In the genomic region with DNA sequence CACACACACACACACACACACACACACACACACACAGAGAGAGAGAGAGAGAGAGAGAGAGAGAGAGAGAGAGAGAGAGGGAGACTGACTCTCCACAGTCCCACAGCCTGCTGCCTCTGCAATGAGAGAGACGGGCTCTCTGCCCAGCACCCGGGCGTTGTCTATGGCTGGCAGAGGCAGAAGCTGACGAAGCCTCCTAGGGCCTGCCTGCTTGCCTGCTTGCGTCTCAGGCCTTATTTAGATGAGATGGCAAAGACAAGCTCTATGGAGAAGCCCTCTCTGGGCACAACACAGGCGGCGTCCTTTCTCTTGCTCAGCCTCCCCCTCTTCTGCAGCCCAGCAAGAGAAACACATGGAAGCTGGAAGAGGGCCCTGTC, we compare ENCODE assay signal across 8 mouse cellular contexts. TPM values are rescaled to one million over a fixed set of nuclear protein-coding genes. Genes with fewer than 3 reads are reported as not detected.
DNase-seq lines count a peak whose midpoint lies in the region; ATAC-seq lines count a peak whose summit lies in the region.

No protein-coding gene starts in this region.

- H3K4me2 ChIP-seq in limb, embryonic 12.5 days = 0 out of 2 replicates have a peak overlapping the region, but pooled peaks have one; percentile 4
- peak overlapping the region; percentile 11; the same call in 1 of the 2 replicates for H3K4me2 ChIP-seq in intestine, embryonic 16.5 days (ENCODE audit: low read depth, low read length)
- peak overlapping the region; percentile 92 for H3K4me2 ChIP-seq in neural tube, embryonic 15.5 days
- H3K4me2 ChIP-seq in forebrain, embryonic 11.5 days (ENCODE audit: low read depth, low read length, severe bottlenecking) = no peak overlapping the region

- no peak for ATAC-seq in limb, embryonic 12.5 days (ENCODE audit: insufficient number of reproducible peaks, insufficient read depth, low FRiP score, low TSS enrichment, low read depth)
- peak; percentile 58 for ATAC-seq in frontal cortex, adult (ENCODE audit: low TSS enrichment)
- ATAC-seq in intestine, embryonic 16.5 days = no peak
- no peak for ATAC-seq in neural tube, embryonic 15.5 days (ENCODE audit: low FRiP score)
- ATAC-seq in megakaryocyte progenitor cell, adult 5-6 weeks (replicated peaks; ENCODE audit: poor library complexity) = no peak
- no peak for ATAC-seq in forebrain, embryonic 11.5 days (replicated peaks; ENCODE audit: low FRiP score)

- no peak overlapping the region for H3K27ac ChIP-seq in limb, embryonic 12.5 days
- H3K27ac ChIP-seq in limb, embryonic 10.5 days = no peak overlapping the region
- peak overlapping the region; percentile 54; the same call in 1 of the 2 replicates for H3K27ac ChIP-seq in intestine, embryonic 16.5 days (ENCODE audit: low read length)
- no peak overlapping the region for H3K27ac ChIP-seq in neural tube, embryonic 15.5 days (replicated peaks)
- no peak overlapping the region for H3K27ac ChIP-seq in forebrain, embryonic 11.5 days (ENCODE audit: low read depth, low read length)

- WGBS in limb, embryonic 12.5 days = 33% methylated on average over 7 of the region's 7 CpGs
- 38% methylated on average over 7 of the region's 7 CpGs for WGBS in limb, embryonic 10.5 days
- WGBS in intestine, embryonic 16.5 days = 34% methylated on average over 7 of the region's 7 CpGs
- 18% methylated on average over 7 of the region's 7 CpGs for WGBS in neural tube, embryonic 15.5 days
- WGBS in forebrain, embryonic 11.5 days = 32% methylated on average over 7 of the region's 7 CpGs

- no peaks in the 10 kb centered on the region for H3K9me3 ChIP-seq in limb, embryonic 12.5 days
- H3K9me3 ChIP-seq in limb, embryonic 10.5 days (replicated peaks) = no peaks in the 10 kb centered on the region
- H3K9me3 ChIP-seq in intestine, embryonic 16.5 days (ENCODE audit: control insufficient read depth, low read length) = no peaks in the 10 kb centered on the region
- no peaks in the 10 kb centered on the region for H3K9me3 ChIP-seq in neural tube, embryonic 15.5 days (replicated peaks)
- H3K9me3 ChIP-seq in forebrain, embryonic 11.5 days (ENCODE audit: control insufficient read depth, low read length) = no peaks in the 10 kb centered on the region

- peaks cover 42% of the 10 kb centered on the region for H3K4me1 ChIP-seq in limb, embryonic 12.5 days (replicated peaks)
- peaks cover 53% of the 10 kb centered on the region for H3K4me1 ChIP-seq in limb, embryonic 10.5 days
- peaks cover 39% of the 10 kb centered on the region for H3K4me1 ChIP-seq in intestine, embryonic 16.5 days (ENCODE audit: control insufficient read depth, insufficient read depth, low read length)
- peaks cover 46% of the 10 kb centered on the region for H3K4me1 ChIP-seq in neural tube, embryonic 15.5 days
- peaks cover 24% of the 10 kb centered on the region for H3K4me1 ChIP-seq in forebrain, embryonic 11.5 days (replicated peaks; ENCODE audit: control insufficient read depth, insufficient read depth, low read length)

- no peak overlapping the region for H3K9ac ChIP-seq in limb, embryonic 12.5 days (replicated peaks)
- peak overlapping the region; percentile 30; the same call in 1 of the 2 replicates for H3K9ac ChIP-seq in intestine, embryonic 16.5 days (ENCODE audit: low read depth, low read length)
- H3K9ac ChIP-seq in neural tube, embryonic 15.5 days (replicated peaks) = no peak overlapping the region
- no peak overlapping the region for H3K9ac ChIP-seq in forebrain, embryonic 11.5 days (ENCODE audit: low read length)

- no peaks in the 10 kb centered on the region for H3K36me3 ChIP-seq in limb, embryonic 12.5 days
- H3K36me3 ChIP-seq in limb, embryonic 10.5 days = no peaks in the 10 kb centered on the region
- H3K36me3 ChIP-seq in intestine, embryonic 16.5 days (ENCODE audit: control insufficient read depth, insufficient read depth, low read length) = no peaks in the 10 kb centered on the region
- no peaks in the 10 kb centered on the region for H3K36me3 ChIP-seq in neural tube, embryonic 15.5 days
- no peaks in the 10 kb centered on the region for H3K36me3 ChIP-seq in forebrain, embryonic 11.5 days (ENCODE audit: control insufficient read depth, insufficient read depth, low read length)

- H3K4me3 ChIP-seq in limb, embryonic 12.5 days (replicated peaks) = no peak overlapping the region
- no peak overlapping the region for H3K4me3 ChIP-seq in limb, embryonic 10.5 days
- no peak overlapping the region for H3K4me3 ChIP-seq in intestine, embryonic 16.5 days (ENCODE audit: low read length)
- H3K4me3 ChIP-seq in neural tube, embryonic 15.5 days (replicated peaks) = no peak overlapping the region
- H3K4me3 ChIP-seq in forebrain, embryonic 11.5 days (ENCODE audit: low read depth, low read length) = no peak overlapping the region

- H3K27me3 ChIP-seq in limb, embryonic 12.5 days = peaks cover 75% of the 10 kb centered on the region
- peaks cover 74% of the 10 kb centered on the region for H3K27me3 ChIP-seq in limb, embryonic 10.5 days (ENCODE audit: low read depth, poor library complexity, severe bottlenecking)
- H3K27me3 ChIP-seq in intestine, embryonic 16.5 days (replicated peaks; ENCODE audit: control insufficient read depth, insufficient read depth, low read length) = peaks cover 18% of the 10 kb centered on the region
- H3K27me3 ChIP-seq in neural tube, embryonic 15.5 days (replicated peaks) = peaks cover 32% of the 10 kb centered on the region
- H3K27me3 ChIP-seq in forebrain, embryonic 11.5 days (ENCODE audit: control insufficient read depth, insufficient read depth, low read length) = peaks cover 46% of the 10 kb centered on the region

- DNase-seq in limb, embryonic 10.5 days (ENCODE audit: low spot score) = no peak
- DNase-seq in forebrain, embryonic 11.5 days (ENCODE audit: low spot score) = no peak
- no peak for DNase-seq in urinary bladder, adult 2 months (ENCODE audit: low spot score)

RNA-seq across cellular contexts. Expression of a gene that starts 4.6 kb away (rescaled TPM):
- polyA plus RNA-seq in limb, embryonic 12.5 days (2016; fragmentation: Nextera tagmentation; extraction: Ambion mirVana) = 2.5 and 2.8 TPM in 2 replicates
- polyA plus RNA-seq in limb, embryonic 10.5 days (2016; fragmentation: Nextera tagmentation; extraction: Ambion mirVana) = 1.5 and 2.0 TPM in 2 replicates
- polyA plus RNA-seq in intestine, embryonic 16.5 days (2015; fragmentation: Nextera tagmentation; extraction: Ambion mirVana) = 7.0 and 8.3 TPM in 2 replicates
- polyA plus RNA-seq in neural tube, embryonic 15.5 days (2015; fragmentation: Nextera tagmentation; extraction: Ambion mirVana) = 6.5 and 7.0 TPM in 2 replicates
- total RNA-seq in megakaryocyte progenitor cell, adult 5-6 weeks (2015) = not detected in 2 replicates
- total RNA-seq in megakaryocyte progenitor cell, adult 5-6 weeks (2017) = 0.17 TPM in 1 of 2 replicates, not detected in the other
- 2.8 and 2.9 TPM in 2 replicates for polyA plus RNA-seq in forebrain, embryonic 11.5 days (2014; fragmentation: Nextera tagmentation; extraction: Ambion mirVana)
- 12.3 and 14.5 TPM in 2 replicates for polyA plus RNA-seq in urinary bladder, adult 2 months (2012; rRNA removed)

RNA-seq across cellular contexts. Expression of a gene that starts 39.3 kb away (rescaled TPM):
- polyA plus RNA-seq in limb, embryonic 12.5 days (2016; fragmentation: Nextera tagmentation; extraction: Ambion mirVana) = 2.0 and 2.5 TPM in 2 replicates
- 1.1 and 1.3 TPM in 2 replicates for polyA plus RNA-seq in limb, embryonic 10.5 days (2016; fragmentation: Nextera tagmentation; extraction: Ambion mirVana)
- polyA plus RNA-seq in intestine, embryonic 16.5 days (2015; fragmentation: Nextera tagmentation; extraction: Ambion mirVana) = 3.7 and 4.8 TPM in 2 replicates
- 4.1 and 4.6 TPM in 2 replicates for polyA plus RNA-seq in neural tube, embryonic 15.5 days (2015; fragmentation: Nextera tagmentation; extraction: Ambion mirVana)
- 3.3 TPM in 2 replicates for total RNA-seq in megakaryocyte progenitor cell, adult 5-6 weeks (2015)
- total RNA-seq in megakaryocyte progenitor cell, adult 5-6 weeks (2017) = 1.7 and 2.1 TPM in 2 replicates
- polyA plus RNA-seq in forebrain, embryonic 11.5 days (2014; fragmentation: Nextera tagmentation; extraction: Ambion mirVana) = 2.5 and 3.3 TPM in 2 replicates
- 57.3 and 57.6 TPM in 2 replicates for polyA plus RNA-seq in urinary bladder, adult 2 months (2012; rRNA removed)

Comparison
In these comparisons a context has a peak if more than half of its experiments do, and no peak if none do; other contexts are left out.
1. RNA of a gene that starts 39.3 kb away (polyA plus RNA-seq): 57.3 to 57.6 TPM in urinary bladder, adult 2 months; 4.1 to 4.6 TPM in neural tube, embryonic 15.5 days, 3.7 to 4.8 TPM in intestine, embryonic 16.5 days, 2.5 to 3.3 TPM in forebrain, embryonic 11.5 days, 2.0 to 2.5 TPM in limb, embryonic 12.5 days and 1.1 to 1.3 TPM in limb, embryonic 10.5 days; every median in the first group is over 10 times any median in the second.